Mouse (Mus musculus) Muller cell, postnatal 12 days (primary cell): ENCODE measurements around the gene Antxr1.
A peak's percentile ranks its signal among the peaks of the same experiment; 100 is the strongest.

Experiments
- DNase-seq: peaks from one replicate; pipeline ENCODE4 v3.0.0-alpha.2; 2015; ENCODE audit errors: inconsistent ontology term

Gene Antxr1

DNA sequence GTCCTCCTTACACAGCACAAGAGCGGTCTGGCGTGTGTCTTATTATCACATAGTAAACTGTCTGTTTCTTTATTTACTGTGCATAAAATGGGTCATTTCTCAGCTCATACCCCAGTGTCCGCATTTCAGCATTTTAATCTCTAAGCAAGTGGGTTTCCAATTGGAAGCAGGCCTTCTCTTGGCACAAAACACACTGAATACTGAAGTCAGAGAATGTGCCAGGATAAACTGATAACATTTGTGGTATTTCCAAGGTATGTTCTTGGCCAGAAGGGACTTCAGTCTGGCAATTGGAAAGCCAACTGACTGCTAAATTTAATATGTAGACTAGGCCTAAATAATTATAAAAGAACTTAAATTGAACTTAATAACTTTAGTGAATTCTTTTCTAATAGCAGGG lies 84.9 kb downstream of the Antxr1 start:
- peak; percentile 74 for DNase-seq

DNA sequence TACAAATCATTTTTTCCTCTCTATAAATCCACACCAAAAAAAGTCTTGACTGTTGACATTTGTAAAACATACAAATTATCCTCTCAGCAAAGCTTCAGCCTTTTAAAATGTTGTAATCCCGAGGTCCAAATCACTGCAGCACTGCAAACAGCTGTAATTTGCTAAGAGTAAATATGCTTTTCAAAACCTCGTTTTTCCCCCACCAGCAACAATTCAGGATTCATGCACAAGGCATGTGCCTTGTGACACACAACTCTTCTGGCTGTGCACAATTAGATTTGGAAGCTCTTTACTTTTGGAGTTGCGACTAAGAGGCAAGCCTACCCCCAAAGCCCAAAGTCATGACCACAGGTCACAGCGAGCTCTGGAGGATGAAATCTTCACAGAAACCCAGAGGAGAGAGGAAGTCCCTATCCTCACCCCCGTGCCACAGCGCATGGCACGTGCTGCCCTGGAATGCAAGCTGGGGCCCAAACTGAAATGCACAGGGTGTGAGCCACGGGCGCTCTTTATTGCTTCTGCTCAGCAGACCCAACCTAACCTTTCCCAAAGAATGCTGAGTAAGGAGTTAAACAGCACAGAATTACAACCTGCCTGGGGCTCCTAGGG lies 87.3 kb downstream of the Antxr1 start:
- no peak for DNase-seq

DNA sequence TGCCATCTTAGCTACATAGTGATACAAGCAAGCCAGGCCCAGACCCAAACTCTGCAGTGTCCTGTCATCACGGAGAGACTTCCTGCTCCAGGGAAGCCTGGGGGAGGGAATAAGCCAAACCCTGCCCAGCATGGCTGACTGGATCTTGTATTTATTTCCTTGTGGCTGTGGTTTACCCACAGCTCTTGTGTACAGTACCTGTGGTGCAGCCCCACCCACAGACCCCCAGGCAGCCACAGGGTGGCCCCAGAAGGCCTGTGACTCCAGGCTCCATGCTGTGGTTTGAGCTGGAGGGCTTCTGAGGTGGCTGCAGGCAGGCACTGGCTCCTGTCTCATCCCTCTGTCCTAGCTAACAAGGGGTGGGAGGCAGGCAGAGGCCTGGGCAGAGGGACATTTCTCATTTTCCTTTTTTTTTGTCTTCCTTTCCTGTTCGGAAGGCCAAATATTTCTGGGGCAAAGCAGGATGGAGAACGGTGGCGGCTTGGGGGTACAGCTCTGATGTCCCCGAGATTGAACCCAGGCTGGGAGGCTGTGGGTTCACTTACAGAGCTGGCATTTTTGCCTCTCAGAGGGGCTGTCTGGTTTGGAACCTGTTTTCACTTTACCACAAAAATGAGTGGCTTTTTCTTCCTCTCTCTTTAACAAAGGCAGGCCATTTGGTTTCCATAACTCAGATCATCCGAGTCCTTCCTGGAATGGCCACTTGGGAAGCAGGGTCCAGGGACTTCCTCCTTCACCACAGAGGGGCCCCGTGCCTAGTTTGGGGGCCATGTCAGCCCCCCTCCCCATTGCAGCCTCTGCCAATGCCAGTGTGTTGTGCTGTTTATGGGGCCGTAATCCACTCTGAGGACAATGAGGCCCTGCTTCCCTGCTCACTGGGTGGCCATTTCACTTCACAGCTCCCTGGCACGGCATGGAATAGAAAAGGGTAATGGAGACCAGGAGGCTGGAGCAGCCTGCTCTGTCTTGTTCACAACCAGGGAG lies 91.2 kb downstream of the Antxr1 start:
- DNase-seq: peak; percentile 71

DNA sequence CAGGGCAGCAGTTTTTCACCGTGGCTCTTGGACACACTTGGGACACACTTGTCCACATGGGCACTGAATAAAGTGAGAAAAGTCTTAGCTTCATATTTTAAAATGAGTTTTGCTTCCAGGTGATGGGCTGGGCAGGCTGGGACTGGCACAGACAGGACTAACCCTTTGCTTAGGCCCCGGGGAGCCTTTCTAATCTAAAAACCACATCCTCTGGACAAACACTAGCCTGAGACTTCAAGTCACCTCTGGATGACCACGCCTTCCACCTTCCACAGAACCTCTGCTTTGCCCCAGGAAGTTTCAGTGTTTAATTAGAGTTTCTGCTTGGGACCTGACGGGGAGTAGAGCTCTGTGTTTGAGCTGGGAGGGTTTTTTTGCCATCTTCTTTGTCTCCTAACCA lies 98.4 kb downstream of the Antxr1 start:
- no peak for DNase-seq

DNA sequence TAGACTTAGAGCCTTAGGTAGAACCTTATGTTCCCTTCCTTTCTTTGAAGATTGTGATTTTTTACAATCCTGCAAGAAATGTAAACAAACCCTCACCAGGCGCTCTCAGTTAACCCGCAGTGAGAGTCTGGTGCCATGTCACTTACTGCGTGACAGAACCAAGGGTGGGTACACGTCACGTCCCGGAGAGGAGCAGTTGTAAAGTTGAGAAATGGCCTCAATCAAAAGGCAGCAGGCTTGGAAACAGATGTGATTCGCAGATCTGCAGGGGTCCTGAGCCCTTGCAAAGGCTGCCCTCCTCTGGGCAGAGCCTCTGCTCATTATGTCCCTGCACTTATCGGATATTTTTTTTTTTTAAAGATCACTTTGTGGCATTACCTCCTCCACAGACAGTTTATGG lies 99.6 kb downstream of the Antxr1 start:
- no peak for DNase-seq

DNA sequence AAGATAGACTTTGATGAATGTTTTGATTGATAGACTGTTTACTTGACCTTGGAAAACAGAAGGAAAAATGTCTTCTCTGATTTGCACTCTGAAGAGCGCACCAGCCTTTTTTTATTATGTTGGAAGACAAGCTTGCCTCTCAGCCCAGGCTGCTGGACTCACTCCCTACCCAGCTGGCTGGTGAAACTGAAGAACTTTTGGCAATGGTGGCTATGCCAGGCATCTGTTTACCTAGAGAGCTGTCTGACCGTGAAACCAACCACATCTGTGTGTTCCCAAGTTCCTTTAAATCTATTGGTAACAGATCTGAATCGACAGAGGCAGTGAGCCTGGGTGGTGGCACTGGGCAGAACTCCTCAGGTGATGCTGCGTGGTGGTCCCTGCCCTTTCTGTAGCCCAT lies 102.5 kb downstream of the Antxr1 start:
- no peak for DNase-seq

DNA sequence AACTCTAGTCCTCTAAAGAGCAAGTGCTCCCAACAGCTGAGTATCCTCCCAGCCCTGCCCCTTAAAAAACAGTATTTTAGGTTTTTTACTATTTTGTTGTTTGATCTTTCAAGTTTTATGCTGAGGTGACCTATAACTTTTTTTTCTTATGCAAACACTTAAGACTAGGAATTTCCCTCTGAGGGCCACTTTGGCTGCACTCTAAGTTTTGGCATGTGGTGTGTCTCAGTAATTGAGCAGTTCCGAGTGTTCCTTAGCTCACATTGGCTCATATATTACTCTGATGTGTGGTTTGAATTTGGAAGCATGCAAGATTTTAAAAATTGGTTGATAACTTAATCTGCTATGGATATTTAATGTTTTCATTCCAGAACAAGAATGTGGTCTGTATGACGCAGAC lies 105.6 kb downstream of the Antxr1 start:
- DNase-seq: no peak

DNA sequence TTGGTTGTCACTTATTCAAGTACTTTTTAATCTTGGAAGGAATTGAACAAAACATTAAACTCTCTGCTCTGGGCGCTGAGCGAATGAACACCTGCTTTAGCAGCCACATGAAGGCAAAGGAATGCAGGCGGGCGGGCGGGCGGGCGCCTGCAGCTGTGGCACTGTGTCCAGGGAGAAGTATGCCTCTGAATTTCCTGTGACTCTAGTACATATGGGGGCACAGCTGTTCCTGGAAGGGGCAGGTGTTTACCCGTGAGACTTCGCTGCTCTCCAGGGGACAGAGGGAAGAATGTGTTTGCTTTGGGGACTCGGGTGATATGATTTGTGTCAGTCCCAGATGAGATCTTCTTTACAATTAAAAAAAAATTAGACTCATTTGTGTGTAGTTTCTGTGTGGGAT lies 107.7 kb downstream of the Antxr1 start:
- DNase-seq: no peak

DNA sequence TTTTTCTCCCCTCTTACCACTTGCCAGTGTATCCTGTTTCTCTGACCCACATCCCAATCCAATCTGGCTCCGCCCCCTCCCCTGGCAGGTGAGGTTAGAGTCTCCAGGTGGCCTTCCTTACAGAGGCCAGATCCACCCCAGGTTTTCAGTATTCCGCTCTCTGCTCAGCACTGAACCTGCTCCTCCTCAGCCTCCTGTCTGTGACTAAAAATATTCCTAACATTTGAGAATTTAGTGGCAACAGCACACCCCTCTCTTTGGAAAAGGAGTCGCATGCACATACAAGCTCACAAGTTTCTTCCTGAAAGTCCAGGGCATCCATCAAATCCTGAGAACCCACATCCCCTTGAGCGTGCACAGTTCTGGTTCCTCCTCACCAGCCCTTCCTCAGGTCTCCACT lies 109.3 kb downstream of the Antxr1 start:
- no peak for DNase-seq

DNA sequence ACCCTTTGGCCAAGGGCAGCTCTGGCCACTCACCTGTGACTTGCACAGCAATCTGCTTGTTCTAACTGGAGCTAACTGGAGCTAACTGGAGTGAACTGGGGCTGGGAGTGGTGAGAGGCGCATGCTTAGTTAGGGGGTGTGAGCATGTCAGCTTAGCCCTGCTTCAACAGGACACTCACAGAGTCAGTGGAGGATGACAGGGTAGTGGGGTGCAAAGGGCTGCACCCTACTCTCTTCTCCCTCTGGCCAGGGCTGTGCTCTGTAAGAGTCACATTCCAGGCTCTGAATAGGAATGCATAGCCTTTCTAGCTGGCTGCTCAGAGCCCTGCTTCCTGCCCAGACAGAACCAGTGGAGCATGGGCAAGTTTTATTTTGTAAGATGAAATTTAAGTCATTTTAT lies 110.3 kb downstream of the Antxr1 start:
- DNase-seq: peak; percentile 40

DNA sequence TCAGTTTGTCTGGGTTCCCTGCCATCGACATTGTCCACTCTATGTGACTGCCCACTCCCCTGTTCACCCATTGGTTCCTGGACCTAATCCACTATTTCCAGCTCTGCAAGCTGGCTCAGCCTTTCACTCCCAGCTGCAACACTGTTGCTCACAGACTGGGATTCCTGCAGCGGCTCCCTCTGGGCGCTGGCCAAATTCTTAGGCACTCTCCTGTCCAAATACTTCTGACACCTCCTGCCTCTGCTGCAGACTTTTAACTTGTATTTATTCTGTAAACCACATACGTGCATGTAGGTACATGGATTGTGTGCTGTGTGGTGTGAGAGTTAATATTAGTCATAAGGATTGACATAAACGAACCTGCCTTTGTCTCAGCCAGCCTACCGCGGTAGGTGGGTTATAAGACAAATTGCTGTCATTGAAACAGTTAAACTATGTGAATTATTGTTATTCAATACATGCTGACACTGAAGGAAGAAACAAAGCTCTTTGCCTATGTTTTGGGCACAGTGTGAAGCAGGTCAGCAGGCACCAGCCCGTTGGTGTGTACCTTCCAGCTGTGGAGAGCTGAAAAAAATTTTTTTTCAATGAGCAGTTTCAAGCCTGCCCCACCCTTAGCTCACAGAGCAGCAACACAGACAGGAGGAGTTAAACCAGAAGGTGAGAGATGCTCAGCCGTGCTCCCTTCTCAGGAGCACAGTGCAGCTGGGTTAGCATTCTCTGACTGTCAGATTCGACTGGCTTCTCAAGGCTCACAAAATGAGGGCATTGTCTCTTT lies 112.6 kb downstream of the Antxr1 start:
- DNase-seq: peak; percentile 77

DNA sequence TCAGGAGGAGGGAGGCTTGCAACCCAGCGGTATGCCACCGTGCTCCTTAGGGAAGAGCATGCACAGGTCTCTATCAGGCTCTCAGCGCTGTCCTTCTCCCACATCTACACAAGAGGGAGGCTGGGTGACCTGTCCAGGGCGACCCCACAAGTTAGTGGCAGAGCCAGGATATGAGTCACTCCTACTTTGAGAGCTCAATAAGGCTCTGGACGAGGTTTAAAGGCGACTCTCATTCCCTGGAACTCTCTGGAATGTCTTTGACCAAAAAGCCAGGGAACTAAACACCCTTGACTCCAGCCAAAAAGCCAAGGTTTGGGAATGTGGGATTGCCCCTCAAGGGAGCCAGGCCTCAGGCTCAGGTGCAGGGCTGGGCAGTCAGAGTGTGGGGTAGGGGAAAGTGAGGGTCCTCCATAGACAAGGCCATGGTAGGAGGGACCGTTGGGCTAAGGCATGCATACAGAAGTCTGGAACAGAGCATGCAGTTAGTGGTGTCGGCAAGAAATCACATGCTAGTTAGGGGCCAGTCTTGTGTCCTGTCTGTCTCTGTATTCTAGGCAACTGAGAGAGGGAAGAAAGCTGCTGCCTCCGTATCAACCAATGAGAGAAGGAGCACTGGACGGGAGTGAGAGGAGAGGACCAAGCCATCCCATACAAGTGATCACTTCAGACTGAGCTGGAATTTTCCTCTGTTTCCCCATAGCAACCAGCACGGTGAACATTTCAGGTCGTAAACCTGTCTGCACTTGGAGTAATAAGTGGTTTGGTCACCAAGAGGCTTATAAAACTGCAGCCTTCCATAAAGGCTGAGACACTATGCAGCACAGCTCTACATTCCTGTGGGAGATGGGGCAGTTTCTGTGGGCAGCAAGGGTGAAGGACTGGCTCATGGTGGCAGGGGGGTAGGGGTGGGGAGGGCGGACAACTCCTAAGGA lies 116.3 kb downstream of the Antxr1 start:
- DNase-seq: peak; percentile 64

DNA sequence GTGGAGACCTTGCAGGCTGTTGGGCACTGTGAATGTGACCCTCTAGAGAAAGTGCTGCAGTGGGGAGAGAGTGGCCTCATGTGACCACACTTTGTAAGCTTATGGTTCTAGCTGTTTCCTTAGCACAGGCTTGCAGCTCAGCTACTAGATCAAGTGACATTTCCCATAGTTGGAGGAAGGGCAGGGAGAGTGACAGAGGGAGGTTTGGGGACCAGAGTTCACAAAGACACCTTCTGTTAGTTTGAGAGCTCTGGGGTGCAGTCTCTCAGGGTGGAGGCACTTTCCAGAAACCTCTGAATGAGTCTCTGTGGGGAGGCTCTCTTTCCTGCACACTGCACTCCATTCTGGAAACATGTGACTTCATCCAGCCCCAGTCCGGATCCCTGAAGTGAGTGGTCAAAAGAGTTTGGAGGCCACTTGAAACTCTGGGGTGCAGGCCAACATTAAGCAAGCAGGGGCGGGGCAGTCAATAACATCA lies 119.5 kb downstream of the Antxr1 start:
- no peak for DNase-seq

DNA sequence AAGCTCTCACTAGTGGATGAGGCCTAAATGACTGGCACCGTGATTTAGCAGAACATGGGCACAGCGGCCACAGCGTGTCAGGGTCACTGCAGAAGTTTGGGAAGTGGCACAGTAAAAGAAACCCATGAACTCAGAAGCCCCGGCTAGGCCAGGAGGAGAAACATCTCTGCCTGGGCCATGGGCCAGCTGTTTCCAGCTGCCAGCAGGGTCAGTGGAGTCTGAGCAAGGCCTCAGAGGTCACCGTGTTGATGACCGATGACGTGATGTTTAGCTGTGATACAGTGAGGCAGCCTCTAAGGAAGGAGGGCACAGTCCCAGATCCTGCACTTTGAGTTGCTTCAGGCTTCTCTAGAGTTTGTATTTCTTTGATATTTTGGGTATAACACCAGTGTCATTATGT lies 122.4 kb downstream of the Antxr1 start:
- DNase-seq: no peak

DNA sequence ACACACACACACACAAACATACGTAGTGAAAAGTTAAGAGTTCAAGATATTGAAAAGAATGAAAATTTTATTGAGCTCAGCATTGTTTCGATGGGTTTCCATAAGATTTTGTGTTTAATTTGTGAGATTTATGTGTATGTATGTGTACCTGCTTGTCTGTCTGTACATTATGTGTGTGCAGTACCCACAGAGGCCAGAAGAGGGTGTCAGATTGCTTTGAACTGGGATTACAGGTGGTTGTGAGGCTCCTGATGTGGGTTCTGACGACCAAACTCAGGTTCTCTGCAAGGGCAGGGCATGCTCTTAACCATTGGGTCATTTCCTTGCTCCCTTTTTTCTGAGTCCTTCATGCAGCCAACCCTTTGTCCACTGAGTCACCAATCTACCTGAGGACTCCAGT lies 124.1 kb downstream of the Antxr1 start:
- no peak for DNase-seq

DNA sequence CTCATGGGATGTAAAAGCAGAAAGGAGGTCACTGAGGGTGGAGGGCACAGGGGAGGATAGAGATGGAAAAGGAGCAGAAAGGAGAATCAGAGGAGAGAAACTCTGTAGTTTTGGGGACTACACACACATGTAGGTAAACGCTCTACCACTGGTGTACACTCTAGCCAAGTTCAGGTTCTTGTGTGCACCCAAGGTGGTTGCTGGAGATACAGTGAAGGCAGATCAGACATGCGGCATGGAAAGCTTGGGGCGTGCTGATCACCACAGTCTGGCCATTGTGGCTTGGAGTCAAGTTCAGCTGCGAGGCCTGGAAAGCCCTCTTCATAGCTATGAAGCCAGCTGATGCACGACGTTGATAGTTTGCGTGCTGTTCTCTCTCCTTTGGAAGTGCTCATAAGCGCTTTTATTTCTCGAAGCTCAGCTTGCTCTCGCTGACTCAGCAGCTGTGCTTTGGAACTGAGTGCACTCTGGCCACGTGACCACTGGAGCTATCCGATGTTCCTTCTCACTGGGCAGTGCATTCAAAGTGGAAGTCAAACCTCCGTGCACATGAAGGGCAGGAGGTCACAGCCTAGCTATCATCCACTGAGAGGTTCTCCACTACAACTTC lies 128.1 kb downstream of the Antxr1 start:
- DNase-seq: peak; percentile 32

DNA sequence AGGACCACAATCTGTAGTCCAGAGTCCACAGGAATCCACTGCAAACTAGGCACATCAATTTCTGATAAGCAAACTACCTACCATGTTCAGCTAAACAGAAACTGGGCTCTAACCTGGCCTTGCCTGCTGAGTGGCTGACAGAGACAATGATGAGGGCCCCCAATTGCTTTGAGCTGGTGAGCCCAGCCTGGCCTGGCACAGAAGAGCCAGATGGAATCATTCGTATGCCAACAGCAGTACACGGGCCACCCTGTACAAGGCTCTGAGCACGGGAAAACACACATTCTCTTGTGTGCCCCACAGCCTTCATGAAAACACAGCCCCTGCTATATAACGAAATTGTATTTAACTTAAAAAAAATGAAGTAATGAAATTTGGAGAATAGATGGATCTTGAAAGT lies 128.8 kb downstream of the Antxr1 start:
- no peak for DNase-seq

DNA sequence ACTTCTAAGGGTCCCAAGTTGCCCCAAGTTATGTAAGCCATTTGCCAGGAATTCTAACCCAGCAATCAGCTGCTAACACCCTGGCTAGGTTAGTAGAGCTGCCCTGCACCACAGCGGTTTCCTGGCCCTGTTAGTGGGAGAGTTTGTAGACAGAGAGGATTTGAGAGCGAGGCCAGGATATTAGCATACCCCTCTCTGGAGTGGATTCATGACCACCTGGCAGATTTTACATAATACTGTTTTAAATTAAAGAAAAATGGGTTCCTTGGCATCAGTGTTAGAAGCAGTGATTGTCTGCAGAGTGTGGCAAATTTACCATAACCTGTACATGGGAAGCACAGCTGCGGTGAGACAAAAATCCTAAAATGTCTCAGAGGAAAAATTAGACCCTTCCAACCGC lies 132.2 kb downstream of the Antxr1 start:
- no peak for DNase-seq

DNA sequence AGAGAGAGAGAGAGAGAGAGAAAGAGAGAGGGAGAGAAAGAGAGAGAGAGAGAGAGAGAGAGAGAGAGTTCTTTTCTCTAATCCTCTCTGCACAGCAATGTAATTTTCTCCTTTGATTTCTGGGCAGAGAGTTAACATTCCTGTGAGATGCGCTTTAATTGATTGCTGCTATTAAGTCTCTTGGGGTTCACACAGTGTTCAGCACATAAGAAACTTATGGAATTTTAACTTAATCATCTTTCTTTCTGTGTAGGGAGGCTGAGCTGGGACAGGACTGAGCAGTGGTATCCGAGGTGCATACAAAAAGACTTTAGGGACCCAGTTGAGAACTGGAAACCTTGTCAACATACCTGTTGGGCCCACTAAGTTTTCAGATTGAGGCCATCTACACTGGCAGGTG lies 132.6 kb downstream of the Antxr1 start:
- DNase-seq: no peak

DNA sequence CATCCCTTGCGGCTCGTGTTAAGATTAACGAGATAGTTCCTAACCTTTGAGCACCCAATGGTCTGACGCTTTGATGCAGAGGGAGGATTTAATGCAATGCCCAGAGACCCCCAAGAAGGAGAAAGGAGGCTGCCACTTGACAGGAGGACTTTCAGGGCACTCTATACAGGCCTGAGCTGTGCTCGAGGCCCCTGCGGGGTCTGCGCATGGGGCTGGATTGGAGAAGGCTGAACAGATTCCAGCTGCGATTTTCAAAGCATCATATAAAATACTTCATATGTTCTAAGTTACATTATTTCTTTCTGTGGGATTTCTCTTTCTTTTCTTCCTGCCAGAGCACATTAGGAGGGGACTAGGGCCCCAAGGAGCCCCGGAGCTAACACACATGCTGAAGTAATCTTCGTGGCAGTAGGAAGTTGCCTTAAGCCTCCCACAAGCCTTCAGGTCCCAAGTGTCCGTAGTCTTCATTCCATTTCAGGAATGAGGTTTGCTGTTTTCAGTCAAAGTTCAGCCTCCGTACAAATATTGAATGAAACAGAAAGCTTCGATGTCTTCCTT lies 133.5 kb downstream of the Antxr1 start:
- DNase-seq: no peak
